Mouse (Mus musculus): ENCODE measurements around the gene 2010111I01Rik.

DNA sequence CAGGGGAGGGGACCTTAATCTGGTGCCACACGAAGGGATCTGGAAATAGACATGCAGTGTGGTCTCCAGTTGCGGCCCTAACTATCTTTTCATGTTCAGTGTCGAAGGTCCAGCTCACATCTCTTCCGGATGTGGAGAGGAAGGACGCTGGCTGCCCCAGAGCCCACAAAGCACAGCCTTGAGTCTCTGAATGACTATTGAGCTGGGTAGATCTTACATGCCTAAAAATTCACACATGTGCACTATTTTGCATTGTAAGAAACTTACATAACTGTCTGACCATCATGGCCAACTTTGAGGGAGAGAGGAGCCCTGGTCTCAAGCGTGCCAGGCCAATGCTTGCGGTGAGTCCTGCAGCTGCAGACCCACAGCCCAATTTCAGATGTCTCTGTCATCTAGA lies 284.5 kb downstream of the 2010111I01Rik start:
- TF ChIP-seq POLR2AphosphoS2 (IDR thresholded peaks at IDR 0.05; ENCODE audit: insufficient read length, low read depth) (peak; percentile 12), POLR2A (IDR thresholded peaks at IDR 0.05; ENCODE audit: insufficient read length, low read depth) (peak; percentile 23), USF1 (IDR thresholded peaks at IDR 0.05; ENCODE audit: low read depth) (no peak), TCF12 (IDR thresholded peaks at IDR 0.05; ENCODE audit: insufficient read depth, poor library complexity, severe bottlenecking) (no peak)
